Mouse (Mus musculus) olfactory bulb, adult 2 months (tissue): Measurements from ENCODE around the gene Olfr876.
"Not testable (repeated sequence)": the region's sequence is repeated elsewhere in the genome, so short reads cannot be mapped to it uniquely, and the experiment has no call there.

Source experiments
- CTCF ChIP-seq: fragments of 200-500 bp; IDR thresholded peaks from 2 replicates; pipeline ENCODE4 v1.5.1; 2012; ENCODE audit warnings: low read depth, mild to moderate bottlenecking, low read length, moderate library complexity; ENCODE audit not compliant: insufficient read depth
- POLR2A ChIP-seq: fragments of 200-500 bp; IDR thresholded peaks from 2 replicates; pipeline ENCODE4 v1.6.1; 2012; ENCODE audit warnings: mild to moderate bottlenecking, low read depth, low read length, moderate library complexity; ENCODE audit not compliant: insufficient read depth

GRCm38 (mm10) chr9:37783394-37784387 is 19.1 kb upstream of the Olfr876 start:
- not testable (repeated sequence) for TF ChIP-seq POLR2A, CTCF
